Mouse (Mus musculus) midbrain, embryonic 10.5 days (tissue): ENCODE results near the gene Rsbn1l. TPM values are rescaled to one million over a fixed set of nuclear protein-coding genes. Genes with fewer than 3 reads are reported as not detected.
A peak's percentile ranks its signal among the peaks of the same experiment; 100 is the strongest.

Experiments used
- DNase-seq: peaks from one replicate; pipeline ENCODE4 v3.0.0-alpha.2; 2017; ENCODE audit warnings: low spot score
- H3K27ac ChIP-seq: fragments of 300-500 bp; sonication (generic); replicated peaks from 2 replicates; pipeline ENCODE4 v1.5.1; 2016; ENCODE audit warnings: mild to moderate bottlenecking
- H3K27me3 ChIP-seq: fragments of 300-500 bp; sonication (generic); 2 replicates; pipeline ENCODE4 v1.6.1; 2016; ENCODE audit warnings: low read depth, mild to moderate bottlenecking; ENCODE audit not compliant: poor library complexity, severe bottlenecking
- H3K36me3 ChIP-seq: fragments of 300-500 bp; sonication (generic); 2 replicates; pipeline ENCODE4 v1.6.1; 2016; ENCODE audit warnings: mild to moderate bottlenecking, moderate library complexity
- H3K4me1 ChIP-seq: fragments of 300-500 bp; sonication (generic); 2 replicates; pipeline ENCODE4 v1.6.1; 2016
- H3K4me3 ChIP-seq: fragments of 300-500 bp; sonication (generic); 2 replicates; pipeline ENCODE4 v1.5.1; 2016; ENCODE audit warnings: mild to moderate bottlenecking, moderate library complexity
- H3K9me3 ChIP-seq: fragments of 300-500 bp; sonication (generic); replicated peaks from 2 replicates; pipeline ENCODE4 v1.6.1; 2016; ENCODE audit warnings: mild to moderate bottlenecking
- WGBS: fragments of 180-500 bp; shearing (Covaris S2); methylation state at CpG from one replicate; pipeline ENCODE4 v1.1.7; 2016; 5-methylcytosine and 5-hydroxymethylcytosine counted together
- polyA plus RNA-seq: library from polyadenylated mRNA; unstranded; fragments of >200 nt; fragmentation: Nextera tagmentation; extraction: Ambion mirVana; gene quantifications from 2 replicates; pipeline ENCODE4 v1.2.1, GENCODE M21; 2016

Gene Rsbn1l
- polyA plus RNA-seq, 1 experiment from 2014 or later = 5.3 TPM

GRCm38 (mm10) chr5:20967942-20968341 lies 11.7 kb upstream of the Rsbn1l start:
- WGBS = 61% methylated on average over 4 of the region's 4 CpGs
- H3K27me3 ChIP-seq = no peaks in the 10 kb centered on the region
- H3K36me3 ChIP-seq = no peaks in the 10 kb centered on the region
- H3K9me3 ChIP-seq = no peaks in the 10 kb centered on the region
- H3K27ac ChIP-seq = no peak overlapping the region
- DNase-seq = no peak
- H3K4me3 ChIP-seq = no peak overlapping the region
- H3K4me1 ChIP-seq = no peaks in the 10 kb centered on the region

- H3K4me3 ChIP-seq = no peak overlapping the region
- no peak overlapping the region for H3K27ac ChIP-seq
- no peaks in the 10 kb centered on the region for H3K9me3 ChIP-seq
- H3K27me3 ChIP-seq = no peaks in the 10 kb centered on the region
- no peaks in the 10 kb centered on the region for H3K36me3 ChIP-seq
- H3K4me1 ChIP-seq = no peaks in the 10 kb centered on the region
- 70% methylated on average over 6 of the region's 6 CpGs for WGBS
- DNase-seq = no peak
Measured at GRCm38 (mm10) chr5:20964446-20964845, 8.2 kb upstream of the Rsbn1l start.

GRCm38 (mm10) chr5:20963295-20963694 lies 7.1 kb upstream of the Rsbn1l start:
- WGBS = 93% methylated on average over 9 of the region's 9 CpGs

GRCm38 (mm10) chr5:20960927-20961326 lies 4.7 kb upstream of the Rsbn1l start:
- no peaks in the 10 kb centered on the region for H3K4me1 ChIP-seq
- 86% methylated on average over 2 of the region's 2 CpGs for WGBS

More at GRCm38 (mm10) chr5:20963295-20963694, 7.1 kb upstream of the Rsbn1l start:
- no peak overlapping the region for H3K4me3 ChIP-seq
- no peak for DNase-seq
- no peaks in the 10 kb centered on the region for H3K27me3 ChIP-seq
- H3K36me3 ChIP-seq = no peaks in the 10 kb centered on the region
- H3K9me3 ChIP-seq = no peaks in the 10 kb centered on the region
- H3K27ac ChIP-seq = no peak overlapping the region
- H3K4me1 ChIP-seq = no peaks in the 10 kb centered on the region

GRCm38 (mm10) chr5:20955114-20955835 lies 923 bp downstream of the Rsbn1l start:
- Histone ChIP-seq H3K4me3 (no peak overlapping the region), H3K27me3 (no peaks in the 10 kb centered on the region), H3K27ac (no peak overlapping the region), H3K36me3 (peaks cover 10% of the 10 kb centered on the region), H3K9me3 (peaks cover 14% of the 10 kb centered on the region; the same call in 1 of the 2 replicates), H3K4me1 (peaks cover 6% of the 10 kb centered on the region)
- WGBS = 86% methylated on average over 13 of the region's 13 CpGs
- DNase-seq = no peak

More at GRCm38 (mm10) chr5:20960927-20961326, 4.7 kb upstream of the Rsbn1l start:
- no peak overlapping the region for H3K4me3 ChIP-seq
- H3K9me3 ChIP-seq = peaks cover 14% of the 10 kb centered on the region; the same call in 1 of the 2 replicates
- H3K36me3 ChIP-seq = peaks cover 10% of the 10 kb centered on the region
- no peak overlapping the region for H3K27ac ChIP-seq
- no peaks in the 10 kb centered on the region for H3K27me3 ChIP-seq
- no peak for DNase-seq

- Histone ChIP-seq H3K36me3 (peaks cover 10% of the 10 kb centered on the region), H3K27me3 (no peaks in the 10 kb centered on the region), H3K4me3 (peak overlapping the region; percentile 92), H3K9me3 (peaks cover 8% of the 10 kb centered on the region; the same call in 1 of the 2 replicates), H3K4me1 (peaks cover 19% of the 10 kb centered on the region), H3K27ac (peak overlapping the region; percentile 98)
- DNase-seq = no peak
- WGBS = 26% methylated on average over 9 of the region's 9 CpGs
Measured at GRCm38 (mm10) chr5:20952337-20952925, 3.8 kb downstream of the Rsbn1l start.

- H3K4me3 ChIP-seq = peak overlapping the region; percentile 92
- H3K27ac ChIP-seq = peak overlapping the region; percentile 98
- H3K4me1 ChIP-seq = peaks cover 21% of the 10 kb centered on the region
- peaks cover 4% of the 10 kb centered on the region; the same call in 1 of the 2 replicates for H3K9me3 ChIP-seq
- peaks cover 7% of the 10 kb centered on the region for H3K36me3 ChIP-seq
- no peaks in the 10 kb centered on the region for H3K27me3 ChIP-seq
- DNase-seq = peak; percentile 97
- under 1% methylated on average over 51 of the region's 51 CpGs for WGBS
Measured at GRCm38 (mm10) chr5:20951666-20952281, 4.4 kb downstream of the Rsbn1l start.

GRCm38 (mm10) chr5:20950855-20951650 lies 5.1 kb downstream of the Rsbn1l start:
- Histone ChIP-seq H3K9me3 (no peaks in the 10 kb centered on the region), H3K4me3 (peak overlapping the region; percentile 92), H3K4me1 (peaks cover 22% of the 10 kb centered on the region), H3K27me3 (no peaks in the 10 kb centered on the region), H3K27ac (peak overlapping the region; percentile 98), H3K36me3 (no peaks in the 10 kb centered on the region)
- under 1% methylated on average over 80 of the region's 88 CpGs for WGBS
- no peak for DNase-seq

- H3K4me3 ChIP-seq = peak overlapping the region; percentile 92
- H3K27ac ChIP-seq = peak overlapping the region; percentile 98
- H3K36me3 ChIP-seq = no peaks in the 10 kb centered on the region
- H3K27me3 ChIP-seq = no peaks in the 10 kb centered on the region
- DNase-seq = no peak
- no peaks in the 10 kb centered on the region for H3K9me3 ChIP-seq
- under 1% methylated on average over 9 of the region's 9 CpGs for WGBS
- peaks cover 22% of the 10 kb centered on the region for H3K4me1 ChIP-seq
Measured at GRCm38 (mm10) chr5:20950516-20950854, 5.7 kb downstream of the Rsbn1l start.

GRCm38 (mm10) chr5:20950093-20950492 lies 6.1 kb downstream of the Rsbn1l start:
- Histone ChIP-seq H3K4me1 (peaks cover 26% of the 10 kb centered on the region), H3K27me3 (no peaks in the 10 kb centered on the region), H3K4me3 (peak overlapping the region; percentile 92), H3K9me3 (no peaks in the 10 kb centered on the region), H3K27ac (peak overlapping the region; percentile 98), H3K36me3 (no peaks in the 10 kb centered on the region)
- DNase-seq = no peak
- WGBS = 21% methylated on average over 5 of the region's 5 CpGs

GRCm38 (mm10) chr5:20946906-20947305 lies 9.3 kb downstream of the Rsbn1l start:
- no peaks in the 10 kb centered on the region for H3K9me3 ChIP-seq
- H3K36me3 ChIP-seq = no peaks in the 10 kb centered on the region
- 91% methylated on average over 6 of the region's 6 CpGs for WGBS
- H3K27ac ChIP-seq = no peak overlapping the region
- DNase-seq = no peak
- peaks cover 20% of the 10 kb centered on the region for H3K4me1 ChIP-seq
- H3K27me3 ChIP-seq = no peaks in the 10 kb centered on the region
- H3K4me3 ChIP-seq = no peak overlapping the region

GRCm38 (mm10) chr5:20944961-20945748 lies 11.0 kb downstream of the Rsbn1l start:
- DNase-seq = no peak
- no peaks in the 10 kb centered on the region for H3K27me3 ChIP-seq
- peaks cover 6% of the 10 kb centered on the region; the same call in 1 of the 2 replicates for H3K36me3 ChIP-seq
- no peak overlapping the region for H3K27ac ChIP-seq
- no peaks in the 10 kb centered on the region for H3K9me3 ChIP-seq
- H3K4me3 ChIP-seq = no peak overlapping the region
- WGBS = 86% methylated on average over 13 of the region's 13 CpGs
- peaks cover 20% of the 10 kb centered on the region for H3K4me1 ChIP-seq
